Mouse (Mus musculus) heart, postnatal 0 days (tissue): ENCODE measurements at regions not wholly inside any gene's neighbourhood (a gene's known extent, or its start where the extent isn't known, plus 50 kb on each side); places are given as distances from the start of the nearest gene placed in this dataset.

Experiments used
- CTCF ChIP-seq: IDR thresholded peaks from 2 replicates; pipeline ENCODE4 v1.5.1; 2016; ENCODE audit warnings: antibody characterized with exemption, control low read depth, low read depth
- EP300 ChIP-seq: IDR thresholded peaks from 2 replicates; pipeline ENCODE4 v1.6.1; 2016; ENCODE audit warnings: antibody characterized with exemption, low read depth

GRCm38 (mm10) chr15:57036806-57037566 is 440.4 kb downstream of the Slc22a22 start:
- TF ChIP-seq CTCF, result no peak
- TF ChIP-seq EP300, result no peak
